Mouse (Mus musculus) kidney, postnatal 0 days (tissue): ENCODE results near the gene H6pd. TPM values are rescaled to one million over a fixed set of nuclear protein-coding genes. Genes with fewer than 3 reads are reported as not detected.

Experiments
- ATAC-seq: fragments of 200-750 bp; cut with Nextera tagmentation; replicated peaks from 2 replicates; pipeline ENCODE4 v1.8.0; 2017; ENCODE audit warnings: low read depth, moderate number of reproducible peaks, moderate TSS enrichment, moderate library complexity; ENCODE audit not compliant: low FRiP score
- DNase-seq: peaks from one replicate; pipeline ENCODE4 v3.0.0-alpha.2; 2016; ENCODE audit warnings: low spot score
- H3K27ac ChIP-seq: fragments of 300-500 bp; sonication (generic); 2 replicates; pipeline ENCODE4 v1.5.1; 2014; ENCODE audit warnings: mild to moderate bottlenecking
- H3K27me3 ChIP-seq: fragments of 300-500 bp; sonication (generic); 2 replicates; pipeline ENCODE4 v1.6.1; 2014; ENCODE audit warnings: low read length, mixed read lengths; ENCODE audit not compliant: insufficient read depth
- H3K36me3 ChIP-seq: fragments of 300-500 bp; sonication (generic); 2 replicates; pipeline ENCODE4 v1.6.1; 2014; ENCODE audit warnings: low read length, mixed read lengths; ENCODE audit not compliant: insufficient read depth
- H3K4me1 ChIP-seq: fragments of 300-500 bp; sonication (generic); replicated peaks from 2 replicates; pipeline ENCODE4 v1.6.1; 2014; ENCODE audit warnings: antibody characterized with exemption, low read length, mixed read lengths; ENCODE audit not compliant: insufficient read depth
- H3K4me2 ChIP-seq: fragments of 300-500 bp; sonication (generic); 2 replicates; pipeline ENCODE4 v1.6.1; 2014; ENCODE audit warnings: mild to moderate bottlenecking, low read length, moderate library complexity, mixed read lengths
- H3K4me3 ChIP-seq: fragments of 300-500 bp; sonication (generic); replicated peaks from 2 replicates; pipeline ENCODE4 v1.5.1; 2014; ENCODE audit warnings: low read depth, low read length
- H3K9ac ChIP-seq: fragments of 300-500 bp; sonication (generic); 2 replicates; pipeline ENCODE4 v1.6.1; 2014; ENCODE audit warnings: low read depth, low read length
- H3K9me3 ChIP-seq: fragments of 300-500 bp; sonication (generic); replicated peaks from 2 replicates; pipeline ENCODE4 v1.6.1; 2016; ENCODE audit warnings: low read length, inconsistent platforms, mixed read lengths
- CTCF ChIP-seq: IDR thresholded peaks from 2 replicates; pipeline ENCODE4 v1.5.1; 2016; ENCODE audit warnings: antibody characterized with exemption, low read depth, mild to moderate bottlenecking, moderate library complexity
- WGBS: fragments of 180-500 bp; shearing (Covaris S2); extraction: QIAGEN DNeasy Blood & Tissue Kit; methylation state at CpG from one replicate; pipeline ENCODE4 v1.1.7; 2014; 5-methylcytosine and 5-hydroxymethylcytosine counted together
- polyA plus RNA-seq: library from polyadenylated mRNA; unstranded; fragments of >200 nt; fragmentation: Nextera tagmentation; extraction: Ambion mirVana; gene quantifications from 2 replicates; pipeline ENCODE4 v1.2.1, GENCODE M21; 2015

The H6pd gene
- polyA plus RNA-seq, 1 experiment from 2014 or later = 27.8 TPM

GRCm38 (mm10) chr4:149948119-149948518 lies 60.7 kb downstream of the H6pd start:
- H3K4me2 ChIP-seq = no peak overlapping the region
- no peaks in the 10 kb centered on the region for H3K9me3 ChIP-seq
- H3K27ac ChIP-seq = no peak overlapping the region
- no peak for TF ChIP-seq CTCF
- H3K9ac ChIP-seq = no peak overlapping the region
- no peak for DNase-seq
- peaks cover 18% of the 10 kb centered on the region for H3K4me1 ChIP-seq
- H3K4me3 ChIP-seq = no peak overlapping the region
- H3K27me3 ChIP-seq = no peaks in the 10 kb centered on the region; the same call in 1 of the 2 replicates
- WGBS = 82% methylated on average over 5 of the region's 5 CpGs
- H3K36me3 ChIP-seq = no peaks in the 10 kb centered on the region
- no peak for ATAC-seq

GRCm38 (mm10) chr4:149947396-149947795 lies 61.4 kb downstream of the H6pd start:
- H3K4me1 ChIP-seq = peaks cover 18% of the 10 kb centered on the region

GRCm38 (mm10) chr4:149945194-149945593 lies 63.6 kb downstream of the H6pd start:
- WGBS = 69% methylated on average over 9 of the region's 9 CpGs
- Histone ChIP-seq H3K36me3 (no peaks in the 10 kb centered on the region), H3K9ac (no peak overlapping the region), H3K27me3 (no peaks in the 10 kb centered on the region; the same call in 1 of the 2 replicates), H3K9me3 (no peaks in the 10 kb centered on the region), H3K4me1 (peaks cover 18% of the 10 kb centered on the region), H3K4me2 (no peak overlapping the region), H3K27ac (no peak overlapping the region), H3K4me3 (no peak overlapping the region)
- DNase-seq = no peak
- no peak for TF ChIP-seq CTCF
- ATAC-seq = no peak

More at GRCm38 (mm10) chr4:149947396-149947795, 61.4 kb downstream of the H6pd start:
- no peak for TF ChIP-seq CTCF
- H3K27ac ChIP-seq = no peak overlapping the region
- H3K4me3 ChIP-seq = no peak overlapping the region
- no peaks in the 10 kb centered on the region; the same call in 1 of the 2 replicates for H3K27me3 ChIP-seq
- 85% methylated on average over 5 of the region's 5 CpGs for WGBS
- H3K36me3 ChIP-seq = no peaks in the 10 kb centered on the region
- no peak overlapping the region for H3K9ac ChIP-seq
- no peak overlapping the region for H3K4me2 ChIP-seq
- ATAC-seq = no peak
- H3K9me3 ChIP-seq = no peaks in the 10 kb centered on the region
- no peak for DNase-seq

GRCm38 (mm10) chr4:149944214-149944613 lies 64.6 kb downstream of the H6pd start:
- Histone ChIP-seq H3K9ac (0 out of 2 replicates have a peak overlapping the region, but pooled peaks have one; percentile 2), H3K4me2 (no peak overlapping the region), H3K4me1 (peaks cover 16% of the 10 kb centered on the region), H3K4me3 (no peak overlapping the region), H3K27ac (no peak overlapping the region), H3K27me3 (no peaks in the 10 kb centered on the region; the same call in 1 of the 2 replicates), H3K9me3 (no peaks in the 10 kb centered on the region), H3K36me3 (no peaks in the 10 kb centered on the region)
- WGBS = 47% methylated on average over 12 of the region's 12 CpGs
- no peak for DNase-seq
- no peak for TF ChIP-seq CTCF
- no peak for ATAC-seq

- H3K9me3 ChIP-seq = no peaks in the 10 kb centered on the region
- no peak overlapping the region for H3K27ac ChIP-seq
- DNase-seq (no peak), ATAC-seq (no peak)
- no peak overlapping the region for H3K9ac ChIP-seq
- H3K4me3 ChIP-seq = no peak overlapping the region
- no peaks in the 10 kb centered on the region; the same call in 1 of the 2 replicates for H3K27me3 ChIP-seq
- H3K4me1 ChIP-seq = peaks cover 17% of the 10 kb centered on the region
- no peak overlapping the region for H3K4me2 ChIP-seq
- H3K36me3 ChIP-seq = no peaks in the 10 kb centered on the region
- TF ChIP-seq CTCF = no peak
- 43% methylated on average over 10 of the region's 10 CpGs for WGBS
Measured at GRCm38 (mm10) chr4:149942831-149943741, 65.7 kb downstream of the H6pd start.

GRCm38 (mm10) chr4:149941067-149941755 lies 67.6 kb downstream of the H6pd start:
- peaks cover 17% of the 10 kb centered on the region for H3K4me1 ChIP-seq
- H3K4me2 ChIP-seq = no peak overlapping the region
- no peak for TF ChIP-seq CTCF
- no peak for DNase-seq
- ATAC-seq = no peak
- no peak overlapping the region for H3K9ac ChIP-seq
- 74% methylated on average over 18 of the region's 18 CpGs for WGBS
- no peak overlapping the region for H3K4me3 ChIP-seq
- H3K36me3 ChIP-seq = no peaks in the 10 kb centered on the region
- H3K27ac ChIP-seq = no peak overlapping the region
- H3K27me3 ChIP-seq = no peaks in the 10 kb centered on the region; the same call in 1 of the 2 replicates
- H3K9me3 ChIP-seq = no peaks in the 10 kb centered on the region
